Mouse (Mus musculus): Measurements from ENCODE around the gene Fzd10. TPM values are rescaled to one million over a fixed set of nuclear protein-coding genes. Genes with fewer than 3 reads are reported as not detected.

The Fzd10 gene
- total and polyA plus RNA-seq, 2 experiments from 2014 or later: 2.7 to 22.1 TPM

GRCm38 (mm10) chr5:128599365-128600071, 1.1 kb upstream of the Fzd10 start:
- Histone ChIP-seq H3K4me2 (ENCODE audit: low read depth, low read length) (peak overlapping the region; percentile 93), H3K36me3 (ENCODE audit: insufficient read depth, low read length) (no peaks in the 10 kb centered on the region), H3K27me3 (ENCODE audit: insufficient read depth, low read length) (no peaks in the 10 kb centered on the region; the same call in 1 of the 2 replicates), H3K9me3 (ENCODE audit: low read length) (no peaks in the 10 kb centered on the region), H3K9ac (replicated peaks; ENCODE audit: low read length) (peak overlapping the region; percentile 56), H3K4me1 (ENCODE audit: insufficient read depth, low read length) (peaks cover 18% of the 10 kb centered on the region), H3K4me3 (ENCODE audit: low read length) (peak overlapping the region; percentile 61), H3K27ac (peak overlapping the region; percentile 71; the same call in 1 of the 2 replicates)
- WGBS: 3% methylated on average over 28 of the region's 28 CpGs
- no peak for TF ChIP-seq CTCF (IDR thresholded peaks at IDR 0.05; ENCODE audit: low read depth)
- DNase-seq (ENCODE audit: low spot score) (peak; percentile 25), ATAC-seq (no peak)

GRCm38 (mm10) chr5:128601036-128602019, 684 bp downstream of the Fzd10 start:
- ATAC-seq: peak; percentile 33; the same call in 1 of the 2 replicates
- H3K4me1 ChIP-seq (ENCODE audit: insufficient read depth, low read length): peaks cover 18% of the 10 kb centered on the region
- no peak for TF ChIP-seq CTCF (IDR thresholded peaks at IDR 0.05; ENCODE audit: low read depth)
- H3K9me3 ChIP-seq (ENCODE audit: low read length): no peaks in the 10 kb centered on the region
- peak overlapping the region; percentile 61 for H3K4me3 ChIP-seq (ENCODE audit: low read length)
- under 1% methylated on average over 87 of the region's 87 CpGs for WGBS
- H3K9ac ChIP-seq (replicated peaks; ENCODE audit: low read length): peak overlapping the region; percentile 56
- H3K36me3 ChIP-seq (ENCODE audit: insufficient read depth, low read length): no peaks in the 10 kb centered on the region
- no peak for DNase-seq (ENCODE audit: low spot score)
- H3K4me2 ChIP-seq (ENCODE audit: low read depth, low read length): peak overlapping the region; percentile 93
- H3K27me3 ChIP-seq (ENCODE audit: insufficient read depth, low read length): no peaks in the 10 kb centered on the region; the same call in 1 of the 2 replicates
- H3K27ac ChIP-seq: peak overlapping the region; percentile 72

DNA sequence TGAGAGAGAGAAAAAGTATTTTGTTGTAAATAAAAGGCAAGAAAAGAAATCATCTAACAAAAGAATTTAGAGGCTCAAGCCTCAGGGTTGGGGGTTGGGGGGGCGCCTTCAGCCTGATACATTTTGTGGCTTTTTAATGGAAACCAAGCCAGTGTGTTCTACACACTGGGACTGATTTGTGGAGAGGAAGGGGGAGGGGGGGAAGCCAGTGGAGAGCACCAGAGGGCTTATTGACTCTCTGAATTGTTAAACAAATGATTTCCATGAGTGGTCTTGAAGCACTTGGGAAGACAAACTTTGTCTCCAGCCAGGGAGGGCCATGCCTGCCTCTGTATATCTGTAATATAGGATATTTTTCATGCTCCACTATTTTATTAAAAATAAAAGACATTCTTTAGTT, 3.0 kb downstream of the Fzd10 start:
- H3K9ac ChIP-seq (replicated peaks; ENCODE audit: low read length): no peak overlapping the region
- no peaks in the 10 kb centered on the region; the same call in 1 of the 2 replicates for H3K27me3 ChIP-seq (ENCODE audit: insufficient read depth, low read length)
- no peaks in the 10 kb centered on the region for H3K36me3 ChIP-seq (ENCODE audit: insufficient read depth, low read length)
- TF ChIP-seq CTCF (IDR thresholded peaks at IDR 0.05; ENCODE audit: low read depth): no peak
- H3K27ac ChIP-seq: no peak overlapping the region
- H3K4me2 ChIP-seq (ENCODE audit: low read depth, low read length): peak overlapping the region; percentile 93
- H3K4me1 ChIP-seq (ENCODE audit: insufficient read depth, low read length): peaks cover 17% of the 10 kb centered on the region; the same call in 1 of the 2 replicates
- H3K9me3 ChIP-seq (ENCODE audit: low read length): no peaks in the 10 kb centered on the region
- no peak for DNase-seq (ENCODE audit: low spot score)
- H3K4me3 ChIP-seq (ENCODE audit: low read length): no peak overlapping the region
- ATAC-seq: no peak
- 54% methylated on average over 1 of the region's 1 CpGs for WGBS

DNA sequence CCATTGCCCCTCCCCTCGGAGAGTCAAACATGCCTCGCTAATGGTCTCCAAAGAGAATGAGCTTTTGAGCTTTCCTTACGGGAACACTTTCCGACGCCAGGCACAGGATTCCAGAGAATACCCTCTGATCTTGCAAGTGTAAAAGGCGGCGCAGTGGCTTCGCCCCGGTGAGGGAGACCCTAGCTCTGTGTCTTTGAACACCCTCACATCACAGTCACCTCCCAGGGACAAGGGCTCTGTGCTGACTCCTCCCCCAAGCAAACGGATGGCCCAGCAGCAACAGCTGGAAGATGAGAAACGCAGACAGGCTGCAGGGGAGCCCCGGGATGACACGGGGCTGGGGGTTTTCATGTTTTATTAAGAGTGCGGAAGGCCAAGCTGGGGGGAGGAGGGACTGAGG, 6.0 kb downstream of the Fzd10 start:
- DNase-seq (ENCODE audit: low spot score) (no peak), ATAC-seq (0 out of 2 replicates have a peak, but pooled peaks have one; percentile 43)
- 10% methylated on average over 14 of the region's 14 CpGs for WGBS
- no peak overlapping the region for H3K4me2 ChIP-seq (ENCODE audit: low read depth, low read length)
- no peak overlapping the region for H3K27ac ChIP-seq
- no peak for TF ChIP-seq CTCF (IDR thresholded peaks at IDR 0.05; ENCODE audit: low read depth)
- H3K9me3 ChIP-seq (ENCODE audit: low read length): no peaks in the 10 kb centered on the region
- H3K9ac ChIP-seq (replicated peaks; ENCODE audit: low read length): 0 out of 2 replicates have a peak overlapping the region, but pooled peaks have one; percentile 13
- H3K27me3 ChIP-seq (ENCODE audit: insufficient read depth, low read length): no peaks in the 10 kb centered on the region; the same call in 1 of the 2 replicates
- no peak overlapping the region for H3K4me3 ChIP-seq (ENCODE audit: low read length)
- peaks cover 1% of the 10 kb centered on the region; the same call in 1 of the 2 replicates for H3K4me1 ChIP-seq (ENCODE audit: insufficient read depth, low read length)
- no peaks in the 10 kb centered on the region for H3K36me3 ChIP-seq (ENCODE audit: insufficient read depth, low read length)

GRCm38 (mm10) chr5:128609091-128609490, 8.4 kb downstream of the Fzd10 start:
- no peak overlapping the region for H3K27ac ChIP-seq
- no peak overlapping the region for H3K4me2 ChIP-seq (ENCODE audit: low read depth, low read length)
- H3K27me3 ChIP-seq (ENCODE audit: insufficient read depth, low read length): no peaks in the 10 kb centered on the region
- H3K9ac ChIP-seq (replicated peaks; ENCODE audit: low read length): no peak overlapping the region
- no peak for TF ChIP-seq CTCF (IDR thresholded peaks at IDR 0.05; ENCODE audit: low read depth)
- no peaks in the 10 kb centered on the region for H3K9me3 ChIP-seq (ENCODE audit: low read length)
- 93% methylated on average over 7 of the region's 7 CpGs for WGBS
- no peak overlapping the region for H3K4me3 ChIP-seq (ENCODE audit: low read length)
- no peaks in the 10 kb centered on the region for H3K36me3 ChIP-seq (ENCODE audit: insufficient read depth, low read length)
- ATAC-seq: no peak
- DNase-seq (ENCODE audit: low spot score): no peak
- no peaks in the 10 kb centered on the region for H3K4me1 ChIP-seq (ENCODE audit: insufficient read depth, low read length)

- H3K36me3 ChIP-seq (ENCODE audit: insufficient read depth, low read length): no peaks in the 10 kb centered on the region
- no peaks in the 10 kb centered on the region for H3K9me3 ChIP-seq (ENCODE audit: low read length)
- H3K27ac ChIP-seq: no peak overlapping the region
- TF ChIP-seq CTCF (IDR thresholded peaks at IDR 0.05; ENCODE audit: low read depth): no peak
- no peak for DNase-seq (ENCODE audit: low spot score)
- H3K4me1 ChIP-seq (ENCODE audit: insufficient read depth, low read length): peaks cover 4% of the 10 kb centered on the region; the same call in 1 of the 2 replicates
- 13% methylated on average over 9 of the region's 9 CpGs for WGBS
- H3K4me3 ChIP-seq (ENCODE audit: low read length): no peak overlapping the region
- ATAC-seq: no peak
- H3K9ac ChIP-seq (replicated peaks; ENCODE audit: low read length): no peak overlapping the region
- 0 out of 2 replicates have a peak overlapping the region, but pooled peaks have one; percentile 21 for H3K4me2 ChIP-seq (ENCODE audit: low read depth, low read length)
- no peaks in the 10 kb centered on the region for H3K27me3 ChIP-seq (ENCODE audit: insufficient read depth, low read length)
Measured at GRCm38 (mm10) chr5:128617621-128618020, 17.0 kb downstream of the Fzd10 start.
